Mouse (Mus musculus): ENCODE measurements around the gene Zswim8. TPM values are rescaled to one million over a fixed set of nuclear protein-coding genes. Genes with fewer than 3 reads are reported as not detected.
A peak's percentile ranks its signal among the peaks of the same experiment; 100 is the strongest.

Gene Zswim8
- polyA plus RNA-seq, 1 experiment from 2014 or later, result 13.6 TPM

GRCm38 (mm10) chr14:20748388-20748787, 41.0 kb downstream of the Zswim8 start:
- H3K27ac ChIP-seq (replicated peaks), result no peak overlapping the region
- no peak overlapping the region for H3K9ac ChIP-seq (ENCODE audit: low read length)
- H3K4me2 ChIP-seq (replicated peaks; ENCODE audit: low read depth), result no peak overlapping the region
- H3K9me3 ChIP-seq (ENCODE audit: control insufficient read depth, low read length), result no peaks in the 10 kb centered on the region
- TF ChIP-seq EP300 (optimal IDR thresholded peaks at IDR 0.05), result no peak
- TF ChIP-seq CTCF (IDR thresholded peaks at IDR 0.05; ENCODE audit: low read depth), result no peak
- DNase-seq (ENCODE audit: low spot score) (no peak), ATAC-seq (ENCODE audit: low FRiP score, low TSS enrichment) (no peak)
- no peaks in the 10 kb centered on the region for H3K4me1 ChIP-seq (replicated peaks; ENCODE audit: control insufficient read depth, insufficient read depth)
- H3K4me3 ChIP-seq (ENCODE audit: low read depth, low read length), result no peak overlapping the region
- 70% methylated on average over 4 of the region's 4 CpGs for WGBS
- peaks cover 15% of the 10 kb centered on the region for H3K36me3 ChIP-seq (ENCODE audit: control insufficient read depth, insufficient read depth, low read length)
- H3K27me3 ChIP-seq (ENCODE audit: control insufficient read depth, insufficient read depth, low read length), result no peaks in the 10 kb centered on the region

- DNase-seq (ENCODE audit: low spot score) (no peak), ATAC-seq (ENCODE audit: low FRiP score, low TSS enrichment) (peak; percentile 75)
- H3K36me3 ChIP-seq (ENCODE audit: control insufficient read depth, insufficient read depth, low read length), result 0 out of 2 replicates have a peak, but pooled peaks cover 11% of the 10 kb centered on the region
- TF ChIP-seq CTCF (IDR thresholded peaks at IDR 0.05; ENCODE audit: low read depth), result no peak
- TF ChIP-seq EP300 (optimal IDR thresholded peaks at IDR 0.05), result no peak
- H3K4me3 ChIP-seq (ENCODE audit: low read depth, low read length), result no peak overlapping the region
- no peaks in the 10 kb centered on the region for H3K4me1 ChIP-seq (replicated peaks; ENCODE audit: control insufficient read depth, insufficient read depth)
- no peaks in the 10 kb centered on the region for H3K27me3 ChIP-seq (ENCODE audit: control insufficient read depth, insufficient read depth, low read length)
- H3K9ac ChIP-seq (ENCODE audit: low read length), result no peak overlapping the region
- WGBS, result 70% methylated on average over 4 of the region's 4 CpGs
- H3K9me3 ChIP-seq (ENCODE audit: control insufficient read depth, low read length), result no peaks in the 10 kb centered on the region
- no peak overlapping the region for H3K4me2 ChIP-seq (replicated peaks; ENCODE audit: low read depth)
- H3K27ac ChIP-seq (replicated peaks), result peak overlapping the region; percentile 24; the same call in 1 of the 2 replicates
Observed at GRCm38 (mm10) chr14:20749494-20750051, 42.2 kb downstream of the Zswim8 start.

- no peak for DNase-seq (ENCODE audit: low spot score)
- no peak for ATAC-seq (ENCODE audit: low FRiP score, low TSS enrichment)
- Histone ChIP-seq H3K9me3 (ENCODE audit: control insufficient read depth, low read length) (no peaks in the 10 kb centered on the region), H3K27ac (replicated peaks) (no peak overlapping the region), H3K4me2 (replicated peaks; ENCODE audit: low read depth) (no peak overlapping the region), H3K4me3 (ENCODE audit: low read depth, low read length) (no peak overlapping the region), H3K36me3 (ENCODE audit: control insufficient read depth, insufficient read depth, low read length) (peaks cover 12% of the 10 kb centered on the region), H3K4me1 (replicated peaks; ENCODE audit: control insufficient read depth, insufficient read depth) (no peaks in the 10 kb centered on the region), H3K27me3 (ENCODE audit: control insufficient read depth, insufficient read depth, low read length) (no peaks in the 10 kb centered on the region), H3K9ac (ENCODE audit: low read length) (no peak overlapping the region)
- 70% methylated on average over 5 of the region's 5 CpGs for WGBS
- TF ChIP-seq CTCF (IDR thresholded peaks at IDR 0.05; ENCODE audit: low read depth), result no peak
Observed at GRCm38 (mm10) chr14:20750503-20750902, 43.2 kb downstream of the Zswim8 start.

GRCm38 (mm10) chr14:20753792-20754191, 46.4 kb downstream of the Zswim8 start:
- Histone ChIP-seq H3K27ac (replicated peaks) (no peak overlapping the region), H3K36me3 (ENCODE audit: control insufficient read depth, insufficient read depth, low read length) (peaks cover 17% of the 10 kb centered on the region), H3K27me3 (ENCODE audit: control insufficient read depth, insufficient read depth, low read length) (no peaks in the 10 kb centered on the region), H3K9me3 (ENCODE audit: control insufficient read depth, low read length) (no peaks in the 10 kb centered on the region), H3K9ac (ENCODE audit: low read length) (no peak overlapping the region), H3K4me2 (replicated peaks; ENCODE audit: low read depth) (no peak overlapping the region), H3K4me3 (ENCODE audit: low read depth, low read length) (no peak overlapping the region), H3K4me1 (replicated peaks; ENCODE audit: control insufficient read depth, insufficient read depth) (no peaks in the 10 kb centered on the region)
- DNase-seq (ENCODE audit: low spot score) (no peak), ATAC-seq (ENCODE audit: low FRiP score, low TSS enrichment) (no peak)
- whole genome bisulfite sequencing, result 74% methylated on average over 3 of the region's 3 CpGs
- no peak for TF ChIP-seq CTCF (IDR thresholded peaks at IDR 0.05; ENCODE audit: low read depth)
- no peak for TF ChIP-seq EP300 (optimal IDR thresholded peaks at IDR 0.05)

- WGBS, result 90% methylated on average over 22 of the region's 22 CpGs
- ATAC-seq (ENCODE audit: low FRiP score, low TSS enrichment), result peak; percentile 24; the same call in 1 of the 2 replicates
- peaks cover 28% of the 10 kb centered on the region for H3K36me3 ChIP-seq (ENCODE audit: control insufficient read depth, insufficient read depth, low read length)
Observed at GRCm38 (mm10) chr14:20757370-20757907, 50.1 kb downstream of the Zswim8 start.

GRCm38 (mm10) chr14:20758768-20759435, 51.5 kb downstream of the Zswim8 start:
- H3K36me3 ChIP-seq (ENCODE audit: control insufficient read depth, insufficient read depth, low read length), result peaks cover 42% of the 10 kb centered on the region

More at GRCm38 (mm10) chr14:20757370-20757907, 50.1 kb downstream of the Zswim8 start:
- no peaks in the 10 kb centered on the region for H3K4me1 ChIP-seq (replicated peaks; ENCODE audit: control insufficient read depth, insufficient read depth)
- no peaks in the 10 kb centered on the region for H3K27me3 ChIP-seq (ENCODE audit: control insufficient read depth, insufficient read depth, low read length)
- H3K4me2 ChIP-seq (replicated peaks; ENCODE audit: low read depth), result no peak overlapping the region
- H3K9ac ChIP-seq (ENCODE audit: low read length), result no peak overlapping the region
- H3K9me3 ChIP-seq (ENCODE audit: control insufficient read depth, low read length), result no peaks in the 10 kb centered on the region
- H3K4me3 ChIP-seq (ENCODE audit: low read depth, low read length), result no peak overlapping the region
- H3K27ac ChIP-seq (replicated peaks), result no peak overlapping the region
- DNase-seq (ENCODE audit: low spot score), result no peak
- TF ChIP-seq CTCF (IDR thresholded peaks at IDR 0.05; ENCODE audit: low read depth), result no peak

More at GRCm38 (mm10) chr14:20758768-20759435, 51.5 kb downstream of the Zswim8 start:
- Histone ChIP-seq H3K4me3 (ENCODE audit: low read depth, low read length) (no peak overlapping the region), H3K9ac (ENCODE audit: low read length) (no peak overlapping the region), H3K4me2 (replicated peaks; ENCODE audit: low read depth) (no peak overlapping the region), H3K4me1 (replicated peaks; ENCODE audit: control insufficient read depth, insufficient read depth) (no peaks in the 10 kb centered on the region), H3K9me3 (ENCODE audit: control insufficient read depth, low read length) (no peaks in the 10 kb centered on the region), H3K27ac (replicated peaks) (no peak overlapping the region), H3K27me3 (ENCODE audit: control insufficient read depth, insufficient read depth, low read length) (no peaks in the 10 kb centered on the region)
- WGBS, result 76% methylated on average over 8 of the region's 8 CpGs
- no peak for DNase-seq (ENCODE audit: low spot score)
- ATAC-seq (ENCODE audit: low FRiP score, low TSS enrichment), result no peak
- TF ChIP-seq EP300 (optimal IDR thresholded peaks at IDR 0.05) (no peak), CTCF (IDR thresholded peaks at IDR 0.05; ENCODE audit: low read depth) (peak; percentile 49)
